Mouse (Mus musculus) erythroblast, adult 5-6 weeks (primary cell): Measurements from ENCODE around the gene Rpusd3. TPM values are rescaled to one million over a fixed set of nuclear protein-coding genes. Genes with fewer than 3 reads are reported as not detected.

Experiments used
- ATAC-seq: replicated peaks from 2 replicates; pipeline ENCODE4 v1.8.0; 2016; ENCODE audit warnings: moderate number of reproducible peaks, mild to moderate bottlenecking, moderate TSS enrichment, inconsistent platforms; ENCODE audit not compliant: poor library complexity, low FRiP score, severe bottlenecking
- total RNA-seq, 2 experiments: library from RNA; stranded (forward) in 1 of 2; stranded (reverse) in 1 of 2; fragments of 150-400 nt in 1 of 2; fragments of 200-764, 138-1000 nt in 1 of 2; gene quantifications; 2 replicates each; pipeline versions ENCODE4 v1.2.3 to v1.2.4; 2015 to 2017; ENCODE audit warnings: low replicate concordance in 2 of 2

Gene Rpusd3
- not detected in 2 replicates for total RNA-seq (2015; ENCODE audit: low replicate concordance)
- total RNA-seq (2017; ENCODE audit: low replicate concordance), result 2.8 TPM in 1 of 2 replicates, not detected in the other

GRCm38 (mm10) chr6:113419199-113419587 lies at the start of gene Rpusd3:
Rpusd3 (minus strand) TSS chr6:113419340.
- ATAC-seq, result peak; percentile 96

GRCm38 (mm10) chr6:113468512-113468911 lies 49.4 kb upstream of the Rpusd3 start:
- ATAC-seq, result no peak

DNA sequence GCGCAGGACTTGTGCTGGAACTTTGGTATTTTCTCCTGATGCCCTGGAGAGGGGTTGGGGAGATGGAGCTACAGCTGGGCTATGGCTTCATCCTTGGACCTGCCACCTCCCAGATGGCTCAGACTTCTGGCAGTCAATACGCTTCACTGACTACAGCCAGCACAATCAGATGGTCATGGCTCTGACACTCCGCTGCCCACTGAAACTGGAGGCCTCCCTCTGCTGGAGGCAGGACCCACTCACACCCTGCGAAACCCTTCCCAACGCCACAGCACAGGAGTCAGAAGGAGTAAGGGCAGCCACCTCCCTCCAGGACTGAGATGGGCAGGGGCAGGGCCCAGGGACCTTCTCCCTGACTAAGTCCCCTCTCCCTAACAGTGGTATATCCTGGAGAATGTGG lies 46.5 kb upstream of the Rpusd3 start:
- no peak for ATAC-seq

GRCm38 (mm10) chr6:113464040-113464439 lies 44.9 kb upstream of the Rpusd3 start:
- no peak for ATAC-seq

DNA sequence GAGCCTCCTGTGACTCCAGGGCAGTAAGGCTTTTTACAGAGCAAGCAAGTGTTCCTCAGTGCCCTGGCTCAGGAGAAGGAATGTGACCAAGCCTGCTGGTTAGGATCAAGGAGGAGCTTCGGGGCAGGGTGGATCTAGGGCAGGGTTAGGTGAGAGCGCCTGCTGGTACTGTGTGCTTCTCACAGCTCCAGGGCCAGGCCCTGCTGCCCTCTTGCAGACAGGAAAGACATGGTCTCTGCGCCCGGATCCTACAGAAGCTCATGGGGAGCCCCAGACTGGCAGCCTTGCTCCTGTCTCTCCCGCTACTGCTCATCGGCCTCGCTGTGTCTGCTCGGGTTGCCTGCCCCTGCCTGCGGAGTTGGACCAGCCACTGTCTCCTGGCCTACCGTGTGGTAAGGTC lies 39.5 kb upstream of the Rpusd3 start:
- no peak for ATAC-seq

GRCm38 (mm10) chr6:113457952-113458534 lies 38.9 kb upstream of the Rpusd3 start, which contains the start of gene Il17re:
Il17re (plus strand) TSS chr6:113458484.
- no peak for ATAC-seq

DNA sequence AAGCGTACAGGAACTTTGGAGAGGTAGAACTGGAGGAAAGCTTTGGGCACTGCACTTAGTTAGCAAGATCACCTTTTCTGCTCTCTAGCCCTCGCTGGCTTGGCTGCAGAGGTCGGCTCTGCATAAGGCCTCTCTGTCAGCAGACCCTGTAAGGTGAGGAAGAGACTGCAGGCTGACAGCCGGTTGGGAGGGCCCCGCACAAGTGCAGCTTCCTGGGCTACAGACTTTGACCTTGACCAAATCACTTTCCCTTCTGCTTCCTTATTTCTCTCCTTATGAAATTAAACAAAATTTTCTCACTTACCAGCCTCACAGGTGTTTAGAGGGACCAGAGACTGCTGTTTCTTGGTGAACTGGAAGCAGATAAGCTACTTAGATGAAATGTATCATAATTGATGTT lies 35.9 kb upstream of the Rpusd3 start:
- no peak for ATAC-seq

GRCm38 (mm10) chr6:113451839-113452238 lies 32.7 kb upstream of the Rpusd3 start:
- no peak for ATAC-seq

GRCm38 (mm10) chr6:113447639-113448038 lies 28.5 kb upstream of the Rpusd3 start:
- no peak for ATAC-seq

DNA sequence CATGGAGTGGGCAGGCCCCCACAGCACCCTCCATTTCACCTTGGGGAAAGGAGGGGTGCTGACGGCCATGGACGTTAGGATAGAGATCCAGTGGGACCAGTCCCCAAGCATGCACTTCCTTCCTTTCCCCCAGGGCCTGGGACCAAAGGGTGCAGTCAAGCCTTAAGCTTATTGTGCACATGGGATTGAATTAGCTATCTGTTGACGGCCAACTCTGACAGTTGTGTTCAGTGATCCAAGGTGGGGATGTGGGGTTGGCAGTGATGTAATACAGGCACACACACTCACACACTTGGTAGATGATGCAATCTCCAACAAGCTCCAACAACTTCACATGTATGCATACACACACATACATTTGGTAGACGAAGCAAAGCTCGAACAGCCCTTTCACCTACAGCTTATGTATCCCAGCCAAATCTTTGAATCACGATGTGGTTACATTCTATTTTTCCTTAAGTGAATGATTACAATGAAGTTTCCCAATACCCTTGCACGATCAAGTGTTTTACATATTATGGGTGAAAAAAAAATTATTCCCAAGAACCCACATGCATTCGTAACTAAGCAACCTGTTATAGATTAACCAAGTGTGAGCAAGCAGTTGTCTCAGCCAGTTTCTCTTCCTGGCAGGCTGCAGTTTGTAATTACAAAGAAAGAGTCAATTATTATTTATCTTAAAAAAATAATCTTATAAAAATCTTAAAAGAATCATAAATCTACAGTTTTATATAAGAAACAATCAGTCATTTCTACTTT lies 25.2 kb upstream of the Rpusd3 start:
- no peak for ATAC-seq

DNA sequence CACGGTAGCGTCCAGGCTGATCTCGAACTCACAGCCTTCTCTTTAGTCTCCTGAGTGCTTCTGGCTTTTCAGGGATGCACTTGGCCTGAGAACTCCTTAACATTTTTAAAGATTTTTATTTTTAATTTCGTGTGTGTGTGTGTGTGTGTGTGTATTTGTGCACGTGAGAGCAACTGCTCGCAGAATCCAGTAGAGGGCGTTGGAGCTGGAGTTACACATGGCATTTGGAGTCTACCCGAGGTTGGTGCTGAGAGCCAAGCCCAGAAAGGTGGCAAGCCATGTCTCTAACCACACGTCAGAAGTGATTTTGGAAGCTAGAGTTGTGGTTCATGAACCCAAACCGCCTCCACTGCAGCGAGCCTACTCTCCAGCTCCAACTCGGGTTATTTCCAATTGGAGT lies 24.0 kb upstream of the Rpusd3 start:
- no peak for ATAC-seq

- peak; percentile 94 for ATAC-seq
Observed at GRCm38 (mm10) chr6:113442442-113443090, 23.4 kb upstream of the Rpusd3 start, which contains the start of gene Jagn1. Jagn1 (plus strand) TSS chr6:113442569.

GRCm38 (mm10) chr6:113442087-113442441 lies 22.9 kb upstream of the Rpusd3 start:
- ATAC-seq, result peak; percentile 40

- ATAC-seq, result peak; percentile 68
Observed at GRCm38 (mm10) chr6:113441147-113441680, 22.1 kb upstream of the Rpusd3 start.

DNA sequence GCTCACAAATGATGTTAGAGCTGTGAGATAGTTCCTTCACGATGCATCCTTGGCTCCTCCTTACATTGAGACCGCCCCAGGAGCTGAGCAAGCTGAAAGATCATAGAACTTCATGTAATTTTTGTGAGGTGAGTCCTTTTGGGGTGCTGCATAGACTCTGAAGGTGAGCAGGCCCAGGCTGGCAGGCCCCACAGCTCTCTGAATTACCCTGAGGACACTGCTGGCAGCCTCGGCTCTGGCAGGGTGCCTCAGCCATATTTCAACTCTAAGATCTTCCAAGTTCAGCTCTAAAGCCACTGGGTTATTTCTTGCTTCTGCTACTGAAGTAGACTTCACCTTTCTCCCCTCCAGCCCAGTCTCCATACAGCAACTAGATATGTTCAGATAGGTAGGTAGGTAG lies 21.5 kb upstream of the Rpusd3 start:
- no peak for ATAC-seq

DNA sequence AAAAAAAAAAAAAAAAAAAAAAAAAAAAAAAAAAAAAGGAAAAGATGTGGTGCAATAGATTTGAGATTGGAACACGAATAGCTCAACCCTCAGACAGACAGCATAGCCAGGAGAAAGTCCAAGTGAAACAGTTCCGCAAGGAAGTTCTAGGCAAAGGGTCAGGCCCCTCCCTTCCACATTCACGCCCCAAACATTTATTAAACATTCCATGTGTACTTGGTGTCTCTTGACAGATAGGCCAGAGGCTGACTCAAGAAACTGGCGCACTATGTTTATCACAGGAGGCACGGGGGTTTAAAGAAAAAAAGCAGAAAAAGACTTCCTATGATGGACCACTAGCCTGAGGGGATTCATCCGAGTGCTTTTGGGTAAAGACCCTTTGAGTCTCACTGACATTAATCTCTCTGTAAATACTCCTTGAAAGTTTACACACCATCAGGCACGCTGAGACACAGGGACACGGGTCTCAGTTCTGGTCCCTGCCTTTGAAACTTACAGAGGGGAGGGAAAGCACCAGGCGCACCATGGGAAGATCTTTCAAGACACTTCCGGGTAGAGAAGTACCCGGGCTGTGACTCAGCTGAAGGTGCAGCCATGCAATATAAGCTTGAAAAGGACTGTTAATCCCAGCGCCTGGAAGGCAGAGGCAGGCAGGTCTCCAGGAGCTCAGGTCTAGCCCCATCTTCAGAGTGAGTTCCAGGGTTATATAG lies 19.7 kb upstream of the Rpusd3 start:
- no peak for ATAC-seq

DNA sequence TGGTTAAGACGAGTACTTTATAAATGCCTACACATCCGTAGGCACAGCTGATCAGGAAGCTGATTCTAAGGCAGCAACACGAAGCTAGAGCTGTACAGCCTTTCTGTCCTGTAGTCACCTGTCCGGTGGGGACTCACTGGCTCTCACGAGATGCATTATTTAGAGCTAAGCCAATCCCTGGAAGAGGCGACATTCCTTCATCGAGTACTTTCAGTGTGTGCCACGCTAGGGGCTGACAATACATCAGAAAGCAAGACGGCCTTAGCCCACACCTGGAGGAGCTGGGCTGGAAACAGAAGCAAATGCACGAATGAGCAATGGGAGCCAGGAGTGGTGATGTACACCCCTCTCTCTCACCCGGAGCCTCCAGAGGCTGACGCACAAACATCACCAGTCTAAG lies 18.0 kb upstream of the Rpusd3 start:
- no peak for ATAC-seq

DNA sequence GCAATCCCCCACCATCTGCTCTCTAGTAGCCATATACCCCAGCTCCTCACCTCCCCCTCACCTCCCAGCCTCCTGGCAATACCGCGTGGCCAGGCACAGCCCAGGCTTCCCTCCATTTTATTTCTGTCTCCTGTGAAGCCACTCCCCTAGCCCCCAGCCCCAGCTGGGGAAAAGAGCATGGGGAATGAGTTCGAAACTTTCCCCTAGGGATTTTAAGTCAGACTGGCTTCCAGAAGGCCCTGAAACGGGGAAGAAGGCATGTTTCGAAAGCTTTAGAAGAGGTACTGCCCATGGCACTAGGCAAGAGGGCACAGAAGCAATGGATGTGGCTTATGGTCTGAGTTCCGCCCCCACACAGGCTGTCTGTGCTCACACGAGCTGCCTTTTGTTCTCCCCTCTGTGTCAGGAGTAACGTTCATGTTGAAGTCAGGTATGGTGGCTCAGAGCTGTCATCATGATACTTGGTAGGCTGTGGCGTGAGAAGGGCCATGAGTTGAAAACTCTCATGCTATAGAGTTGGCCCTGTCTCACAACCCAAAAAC lies 16.6 kb upstream of the Rpusd3 start, which contains the start of gene Cidec:
TSS of gene Cidec (minus strand) at position 97 of the 542 bp plus-strand sequence.
- no peak for ATAC-seq

GRCm38 (mm10) chr6:113434691-113435090 lies 15.6 kb upstream of the Rpusd3 start:
- no peak; the same call in 1 of the 2 replicates for ATAC-seq

- ATAC-seq, result no peak
Observed at GRCm38 (mm10) chr6:113433661-113434060, 14.5 kb upstream of the Rpusd3 start.
